Mouse (Mus musculus): ENCODE results near the gene Hnrnpll.

DNA sequence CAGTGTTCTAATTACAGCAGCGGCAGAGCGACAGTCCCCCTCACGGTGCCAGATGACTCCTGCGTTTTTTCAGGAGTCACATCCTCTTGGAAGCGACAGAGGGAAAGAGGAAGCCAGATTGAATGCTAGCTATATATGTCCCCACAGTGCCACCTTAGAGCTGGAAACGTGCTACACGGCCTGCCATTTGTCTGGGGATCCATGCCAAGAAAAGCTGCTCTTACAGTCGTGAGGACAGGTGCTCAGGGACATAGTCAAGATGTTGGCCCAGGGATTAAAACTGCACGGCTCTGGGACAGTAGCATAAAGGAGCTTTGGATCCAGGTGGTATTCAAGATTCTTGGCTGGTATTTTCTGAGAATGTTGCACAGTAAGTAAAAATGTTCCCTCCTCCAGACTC lies 22.3 kb upstream of the Hnrnpll start:
- no peak for TF ChIP-seq CTCF (IDR thresholded peaks at IDR 0.05; ENCODE audit: low read depth)
- no peak for TF ChIP-seq EP300 (IDR thresholded peaks at IDR 0.05; ENCODE audit: low read depth)
